Mouse (Mus musculus) telencephalon, adult 2 months (tissue): Measurements from ENCODE around the gene Slc4a8.

Experiments
- DNase-seq: peaks from one replicate; pipeline ENCODE4 v3.0.0-alpha.2; 2011; ENCODE audit warnings: low read depth, low spot score

Gene Slc4a8

DNA sequence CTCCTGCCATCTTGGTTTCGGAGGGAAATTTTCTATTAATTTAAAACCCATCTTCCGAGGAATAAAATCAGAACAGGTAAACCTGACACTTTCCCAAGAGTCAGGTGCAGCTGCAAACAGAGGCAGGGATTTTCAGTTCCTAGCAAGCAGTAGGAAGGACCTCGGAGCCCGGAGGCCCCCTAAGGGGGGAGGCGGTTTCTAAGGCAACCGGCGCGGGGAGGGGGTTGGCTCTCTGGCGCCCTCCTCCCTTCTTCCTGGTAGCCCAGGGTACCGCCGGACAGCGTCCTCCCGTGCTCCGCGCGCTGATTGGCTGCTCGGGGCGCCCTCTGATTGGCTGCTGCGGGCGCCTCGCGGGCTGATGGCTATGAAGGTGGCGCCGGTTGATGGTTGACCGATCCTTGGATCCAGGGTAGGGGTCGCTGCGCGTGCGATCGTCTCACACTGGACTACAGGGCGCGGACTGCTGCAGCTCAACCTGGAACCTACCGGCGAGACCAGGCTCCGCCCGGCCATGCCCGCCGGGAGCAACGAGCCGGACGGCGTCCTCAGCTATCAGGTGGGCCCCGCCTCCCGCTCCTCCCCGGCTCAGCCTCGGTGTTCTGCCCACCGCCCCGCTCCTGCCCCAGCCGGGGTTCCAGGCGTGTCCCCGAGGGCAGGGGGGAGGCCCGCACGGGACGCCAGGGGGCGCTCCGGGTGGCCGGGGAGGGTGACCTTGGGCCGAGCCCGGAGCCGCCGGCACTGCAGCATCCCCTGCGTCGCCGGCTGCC lies at the start of gene Slc4a8:
Slc4a8 (plus strand) TSS at position 329 of the 767 bp plus-strand sequence.
- peak; percentile 85 for DNase-seq

DNA sequence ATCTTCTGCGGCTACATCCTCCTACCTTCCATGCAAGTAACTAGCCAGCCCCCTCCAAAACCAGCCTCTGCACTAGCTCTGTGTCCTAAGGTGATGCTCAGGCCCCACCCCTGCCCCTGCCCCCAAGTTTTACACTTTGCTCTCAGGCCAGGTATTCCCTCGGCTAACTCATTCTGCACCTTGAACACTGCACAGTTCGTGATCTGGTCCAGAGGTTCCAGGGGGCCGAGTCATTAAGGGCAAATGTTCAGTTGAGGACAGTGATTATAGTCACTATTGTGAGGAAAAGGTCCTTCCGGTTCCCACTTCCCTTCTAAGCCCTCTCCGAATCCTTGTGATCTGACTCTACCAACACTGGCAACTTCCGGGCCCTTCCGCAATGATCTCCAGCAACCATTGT lies 47.1 kb upstream of the Slc4a8 start:
- no peak for DNase-seq

DNA sequence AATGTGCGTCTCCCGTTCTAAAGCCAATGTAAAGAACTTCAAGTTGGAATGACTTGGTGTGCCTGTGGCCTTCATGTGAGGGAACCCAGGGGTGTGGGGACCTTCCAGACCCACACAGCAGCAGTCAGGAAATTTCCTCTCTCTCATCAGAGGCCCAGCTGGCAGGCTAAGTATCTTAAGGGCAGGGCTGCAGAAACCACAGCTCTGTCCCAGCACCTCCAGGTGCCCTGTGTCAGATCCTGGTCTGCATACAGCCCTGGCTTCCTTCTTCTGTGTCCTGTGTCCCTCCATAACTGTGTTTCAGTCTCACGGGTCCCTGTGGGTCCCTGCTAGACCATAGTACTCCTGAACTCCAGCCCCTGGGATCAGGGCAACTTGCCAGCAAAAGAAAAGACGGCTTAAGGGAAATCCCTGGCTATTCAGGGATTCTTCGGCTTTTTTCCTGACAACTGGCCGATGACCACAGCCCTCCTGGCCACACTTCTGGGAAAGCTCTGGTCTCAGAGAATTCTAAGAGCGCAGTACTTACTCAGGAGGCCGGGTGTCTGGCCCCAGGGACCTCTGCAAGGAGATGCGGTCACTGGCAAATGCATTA lies 46.1 kb upstream of the Slc4a8 start:
- no peak for DNase-seq

DNA sequence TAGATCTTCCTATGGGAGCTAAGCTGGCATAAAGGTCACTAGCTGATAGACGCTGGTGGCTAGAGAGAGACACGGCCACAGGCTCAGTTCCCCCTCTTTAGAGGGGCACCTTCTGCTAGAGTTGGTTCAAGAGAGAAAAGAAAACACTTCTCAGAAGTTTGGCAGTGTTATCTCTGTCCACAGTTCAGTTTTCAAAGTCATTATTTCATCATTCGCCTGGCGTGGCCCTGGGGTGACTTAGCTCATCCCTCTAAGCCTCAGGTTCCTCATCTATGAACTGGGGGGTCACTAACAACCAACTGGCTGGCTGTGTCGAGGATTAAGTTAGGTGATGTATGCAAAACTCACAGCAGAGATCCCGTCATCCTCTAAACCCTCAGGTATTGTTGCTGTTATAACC lies 43.6 kb upstream of the Slc4a8 start:
- no peak for DNase-seq

DNA sequence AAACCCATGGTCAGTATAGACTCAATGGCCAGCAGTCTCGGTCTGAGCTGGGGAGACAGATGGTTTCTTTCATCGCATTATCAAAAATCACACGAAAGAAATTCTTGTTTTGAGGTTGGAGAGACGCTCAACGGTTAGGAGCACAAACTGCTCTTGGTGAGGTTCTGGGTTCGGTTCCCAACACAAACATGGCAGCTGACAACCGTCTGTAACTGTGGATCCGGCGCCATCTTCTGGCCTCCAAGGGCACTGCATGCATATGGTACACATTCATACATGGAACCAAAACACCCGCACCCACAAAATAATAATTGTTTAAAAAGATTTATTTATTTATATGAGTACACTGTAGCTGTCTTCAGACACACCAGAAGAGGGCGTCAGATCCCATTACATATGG lies 43.0 kb upstream of the Slc4a8 start:
- DNase-seq, result no peak

DNA sequence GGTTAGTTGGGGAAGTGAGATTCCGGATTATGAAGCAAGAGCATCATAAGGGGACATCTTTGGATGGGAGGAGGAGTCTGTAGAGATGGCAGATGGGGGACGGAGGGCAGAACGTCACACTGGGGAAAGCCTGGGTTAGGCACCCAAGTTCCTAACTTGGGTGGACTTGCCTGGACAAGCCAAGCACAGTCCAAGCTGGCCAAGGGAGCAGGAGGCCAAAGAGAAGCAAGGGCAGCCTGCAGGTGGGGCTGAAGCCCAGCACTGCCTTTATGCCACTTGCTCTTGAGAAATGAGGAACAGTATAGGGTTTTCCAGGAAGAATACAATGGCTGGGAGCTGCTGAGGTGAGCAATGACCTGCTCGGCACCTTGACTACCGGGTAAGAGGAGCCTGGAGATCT lies 42.3 kb upstream of the Slc4a8 start:
- DNase-seq, result no peak

DNA sequence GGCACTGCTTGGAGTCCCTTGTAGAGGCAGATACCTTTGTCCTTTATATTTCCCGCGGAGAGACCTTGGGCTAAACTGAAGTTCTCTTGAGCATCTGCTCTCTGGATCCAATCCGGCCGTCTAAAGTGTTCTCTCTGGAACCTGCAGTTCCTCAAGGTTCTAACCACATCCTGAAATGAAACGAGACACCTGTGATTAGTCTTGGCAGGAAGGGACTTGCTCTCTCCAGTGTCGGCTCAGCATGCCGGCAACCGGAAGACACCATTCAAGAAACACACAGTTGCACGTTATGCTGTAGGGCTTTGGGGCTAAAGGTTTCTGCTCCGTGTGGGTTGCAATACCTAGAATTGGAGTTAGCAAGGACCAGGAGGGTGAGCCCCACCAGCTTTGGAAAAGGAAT lies 41.5 kb upstream of the Slc4a8 start:
- no peak for DNase-seq

DNA sequence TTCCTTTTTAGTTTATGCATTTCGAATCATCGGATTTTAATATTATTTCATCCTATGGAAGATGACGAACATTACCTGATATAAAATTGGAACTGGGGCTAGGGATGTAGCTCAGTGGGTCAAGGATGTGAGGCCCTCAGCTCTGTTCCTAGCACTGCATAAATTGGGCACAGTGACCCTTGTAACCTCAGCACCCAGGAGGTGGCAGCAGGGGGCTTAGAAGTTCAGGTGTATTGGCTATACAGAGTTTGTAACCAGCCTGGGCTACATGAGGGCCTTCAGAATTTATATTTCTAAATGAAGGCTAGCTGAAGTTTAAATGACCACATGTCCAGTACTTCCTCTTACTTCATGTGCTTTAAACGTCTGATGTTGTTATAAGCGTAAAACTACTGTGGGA lies 40.1 kb upstream of the Slc4a8 start:
- DNase-seq, result no peak

DNA sequence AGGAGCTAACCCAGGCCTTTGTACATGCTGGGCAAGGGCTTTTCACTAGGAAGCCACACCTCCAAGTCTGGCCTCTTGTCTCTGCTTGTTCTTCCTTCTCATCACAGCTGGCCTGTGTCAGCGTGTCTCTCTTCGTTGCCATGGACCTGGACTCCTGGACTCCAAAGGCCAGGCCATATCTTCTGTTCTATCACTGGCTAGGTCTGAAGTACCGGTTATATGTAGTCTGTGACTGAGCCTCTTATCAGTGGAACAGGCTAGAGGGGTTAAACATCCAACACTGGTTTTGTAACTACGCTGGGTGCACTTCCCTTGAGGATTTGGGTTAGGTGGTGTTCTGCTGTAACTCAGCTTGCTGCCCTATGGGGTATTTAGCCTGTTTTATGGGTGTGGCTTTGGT lies 39.5 kb upstream of the Slc4a8 start:
- DNase-seq, result no peak

DNA sequence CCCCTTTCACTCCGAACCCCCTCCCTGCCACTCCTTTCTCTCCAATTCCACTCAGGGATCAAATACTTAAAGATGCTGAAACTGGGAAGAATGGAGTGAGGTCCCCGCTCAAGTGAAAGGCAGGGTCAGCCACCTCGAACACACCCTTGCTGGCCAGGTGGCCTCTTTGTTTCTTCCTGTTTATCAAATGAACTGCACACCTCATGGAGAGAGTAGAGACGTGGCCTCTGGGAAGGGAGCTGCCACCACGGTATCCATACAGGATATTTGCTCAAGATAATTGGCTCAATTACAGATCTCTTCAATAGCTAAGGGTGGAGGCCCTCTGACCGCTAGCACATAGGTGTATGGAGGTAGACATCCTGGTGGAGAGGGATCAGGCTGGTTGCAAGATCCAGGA lies 39.0 kb upstream of the Slc4a8 start:
- no peak for DNase-seq

DNA sequence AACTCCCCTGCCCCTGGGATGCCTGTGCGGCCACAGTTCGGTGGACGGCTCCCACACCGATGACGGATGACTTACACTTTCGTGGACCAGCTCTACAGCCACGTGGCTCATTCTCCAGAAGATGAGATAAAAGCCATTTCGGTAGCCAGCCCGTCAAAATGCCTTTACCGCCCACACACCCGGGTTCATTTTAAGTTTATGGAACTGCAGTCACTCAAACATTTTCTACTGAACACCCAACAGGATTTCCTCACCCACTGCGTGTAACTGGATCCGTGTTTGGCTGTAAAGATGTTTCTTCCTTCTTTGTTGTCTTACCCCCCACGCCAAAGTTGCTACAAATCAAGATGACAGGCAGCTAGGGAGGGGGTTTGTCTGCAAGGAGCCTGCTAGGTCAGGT lies 38.0 kb upstream of the Slc4a8 start:
- no peak for DNase-seq

DNA sequence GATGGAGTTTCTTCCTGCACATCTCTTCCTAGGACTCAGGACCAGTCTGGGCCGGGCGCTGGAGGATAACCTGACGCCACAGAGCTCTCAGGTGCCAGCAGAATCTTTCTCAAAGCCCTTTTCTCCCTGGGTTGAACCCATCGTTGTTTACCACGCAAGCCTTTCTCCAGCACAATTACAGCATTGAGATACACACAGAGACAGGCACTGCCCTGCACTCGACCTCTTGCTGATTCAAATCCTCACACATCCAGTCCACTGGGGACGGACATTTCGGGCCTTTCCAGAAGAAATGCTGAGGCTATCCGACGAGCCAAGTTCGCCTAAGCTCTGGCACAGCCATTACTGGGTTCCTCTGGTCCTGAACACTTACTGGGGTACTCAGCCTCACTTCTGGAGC lies 34.8 kb upstream of the Slc4a8 start:
- no peak for DNase-seq

DNA sequence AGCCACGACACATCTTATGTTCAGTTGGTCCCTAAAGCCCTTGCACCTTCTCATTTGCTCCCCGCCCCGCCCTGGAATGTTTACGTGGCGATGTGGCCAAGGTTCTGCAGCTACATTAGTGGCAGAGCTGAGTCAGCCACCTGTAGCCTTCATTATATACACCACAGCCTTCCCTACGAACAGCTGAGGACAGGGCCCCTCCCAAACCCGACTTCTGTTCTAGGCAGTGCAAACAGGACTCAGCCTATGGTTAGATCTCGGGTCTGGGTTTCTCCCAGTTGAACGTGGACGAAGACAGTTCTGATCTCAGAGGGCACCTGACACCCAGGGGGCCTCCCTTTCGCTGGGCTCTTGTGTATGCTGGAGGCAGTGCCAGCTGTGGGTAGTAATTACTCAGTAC lies 33.7 kb upstream of the Slc4a8 start:
- no peak for DNase-seq

DNA sequence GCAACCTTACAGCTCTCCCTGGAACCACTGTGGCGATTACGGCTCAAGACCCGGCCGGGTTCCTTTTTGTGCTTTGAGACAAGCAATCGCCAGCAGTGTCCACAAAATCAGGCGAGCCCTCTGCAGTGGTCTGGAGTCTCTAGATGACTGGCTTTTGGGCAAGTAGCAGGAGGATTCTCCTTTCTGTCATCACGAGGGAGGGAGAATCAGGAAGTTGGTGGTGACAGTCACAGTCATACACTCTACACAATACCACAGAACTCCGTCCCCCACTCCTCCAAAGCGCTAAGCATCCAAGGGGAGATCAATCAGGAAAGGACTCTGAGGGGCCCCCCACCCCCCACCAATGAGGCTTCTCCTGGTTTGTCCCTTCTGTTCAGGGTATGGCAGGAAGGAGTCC lies 33.0 kb upstream of the Slc4a8 start:
- no peak for DNase-seq

DNA sequence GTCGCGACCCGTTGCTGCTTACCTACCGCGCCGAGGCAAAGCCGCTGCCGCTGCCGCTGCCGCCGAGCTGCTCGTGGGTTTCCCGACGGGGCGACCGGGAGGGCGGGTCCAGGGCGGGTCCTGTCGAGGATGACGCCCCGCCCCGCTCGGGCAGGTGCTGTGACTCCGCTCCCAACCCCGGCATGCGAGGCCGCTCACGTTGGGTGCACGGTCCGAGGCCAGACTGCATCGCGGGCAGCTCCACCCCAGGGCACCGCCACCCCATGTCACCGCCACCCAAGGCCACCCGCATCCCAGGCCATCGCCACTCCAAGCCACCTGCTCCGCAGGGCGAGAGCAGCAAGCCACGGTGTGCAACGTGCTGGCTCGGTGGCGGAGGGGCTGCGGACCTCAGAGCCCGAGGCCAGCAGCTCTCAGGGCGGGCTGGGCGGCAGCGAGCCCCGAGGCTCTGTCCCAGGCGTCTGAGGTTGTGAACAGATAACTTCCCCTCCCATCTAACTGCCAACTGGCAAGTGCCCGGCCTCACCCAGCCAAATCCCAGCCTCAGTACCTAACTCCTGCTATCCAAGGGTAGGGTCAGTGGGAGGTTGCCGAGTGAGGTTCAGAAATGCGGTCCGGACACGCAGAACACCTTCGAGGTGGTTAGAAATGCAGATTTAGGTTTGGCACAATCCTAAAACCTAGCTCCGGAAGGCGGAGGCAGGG lies 32.1 kb upstream of the Slc4a8 start, which contains the start of gene Galnt6:
Galnt6 (minus strand) TSS at position 96 of the 705 bp plus-strand sequence.
- DNase-seq, result no peak

DNA sequence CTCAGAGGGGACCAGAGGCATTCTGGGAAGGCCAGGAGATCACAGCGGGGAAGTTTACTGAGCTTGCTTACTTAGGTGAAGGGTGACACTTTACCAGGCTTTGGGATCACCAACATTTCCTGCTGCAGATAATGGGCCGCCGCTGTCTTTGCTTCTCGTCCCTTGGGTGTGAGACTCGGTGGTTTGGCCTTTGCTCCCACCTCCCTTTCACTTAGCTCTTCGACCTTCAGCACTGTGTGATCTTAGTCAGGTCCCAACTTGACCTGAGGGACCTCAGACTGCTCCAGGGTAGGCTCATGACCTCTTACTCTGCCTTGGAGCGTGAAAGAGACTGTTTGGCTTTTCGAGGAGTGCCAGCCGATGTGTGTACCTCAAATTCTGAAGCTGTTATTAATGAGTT lies 30.5 kb upstream of the Slc4a8 start:
- no peak for DNase-seq

DNA sequence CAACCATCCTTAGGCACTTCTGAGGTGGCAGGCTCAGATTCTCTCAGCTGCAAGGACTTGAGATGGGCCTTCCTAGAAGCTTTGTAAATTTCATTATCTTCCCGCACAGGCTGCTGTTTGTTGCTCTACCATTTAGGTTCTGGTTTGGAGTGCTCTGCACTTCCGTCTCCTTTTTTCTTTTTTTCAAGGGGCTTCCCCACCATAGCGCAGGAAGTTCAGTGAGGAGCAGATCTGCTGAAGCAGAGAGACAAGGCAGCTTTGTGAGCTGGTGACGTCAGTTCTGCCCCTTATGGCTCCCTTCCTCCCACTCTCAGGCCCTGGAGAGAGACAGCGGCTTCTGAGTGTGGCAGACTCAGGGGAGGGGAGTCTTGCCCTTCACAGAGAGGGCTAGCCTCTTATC lies 29.0 kb upstream of the Slc4a8 start:
- DNase-seq, result peak; percentile 26

DNA sequence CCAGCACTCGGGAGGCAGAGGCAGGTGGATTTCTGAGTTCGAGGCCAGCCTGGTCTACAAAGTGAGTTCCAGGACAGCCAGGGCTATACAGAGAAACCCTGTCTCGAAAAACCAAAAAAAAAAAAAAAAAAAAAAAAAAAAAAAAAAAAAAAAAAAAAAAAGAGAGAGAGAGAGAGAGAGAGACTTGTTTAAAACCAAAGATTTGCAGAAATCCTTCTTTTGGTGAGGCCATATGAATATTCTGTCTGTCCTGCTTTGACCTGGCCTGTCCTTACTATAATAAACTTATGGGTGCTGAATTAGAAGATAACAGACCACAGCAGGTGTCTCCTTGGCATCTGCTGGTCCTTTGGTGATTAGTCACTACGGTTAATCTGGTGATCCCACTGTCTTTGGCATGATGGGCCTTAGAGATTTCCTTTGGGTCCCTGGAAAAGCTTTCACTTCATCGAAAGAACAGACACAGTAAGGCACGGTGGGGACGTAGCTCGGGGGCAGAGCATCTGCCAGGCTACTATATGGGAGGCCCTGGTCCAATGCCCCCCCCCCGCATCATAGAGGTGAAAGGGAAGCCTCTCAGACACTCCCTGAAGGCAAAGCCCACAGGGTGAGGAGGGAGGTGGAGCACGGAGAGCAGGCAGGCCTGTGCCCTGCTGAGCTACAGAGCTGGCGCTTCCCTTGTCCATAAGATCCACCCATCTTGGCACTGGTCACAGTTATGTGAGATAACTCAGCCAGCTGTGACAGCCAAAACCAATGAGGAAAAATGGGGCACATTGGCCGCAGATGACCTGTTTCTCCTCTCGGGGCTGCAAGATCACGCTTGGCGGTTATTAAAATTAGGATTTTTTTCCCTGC lies 26.2 kb upstream of the Slc4a8 start:
- no peak for DNase-seq

DNA sequence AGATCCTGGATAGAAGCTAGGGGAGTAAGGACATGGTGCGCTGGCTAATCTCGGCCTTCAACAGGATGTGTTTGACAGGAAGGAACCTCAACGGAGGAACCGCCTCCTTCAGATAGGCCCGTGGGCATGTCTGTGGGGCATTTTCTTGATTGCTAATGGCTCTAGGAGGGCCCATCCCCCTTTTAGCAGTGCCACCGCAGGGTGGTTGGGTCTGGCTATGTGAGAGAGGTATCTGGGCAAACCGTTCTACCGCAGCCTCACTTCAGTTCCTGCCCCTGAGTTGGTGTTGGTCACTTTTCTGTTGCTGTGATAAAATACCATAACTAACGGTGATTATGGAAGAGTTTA lies 25.6 kb upstream of the Slc4a8 start:
- DNase-seq, result no peak

DNA sequence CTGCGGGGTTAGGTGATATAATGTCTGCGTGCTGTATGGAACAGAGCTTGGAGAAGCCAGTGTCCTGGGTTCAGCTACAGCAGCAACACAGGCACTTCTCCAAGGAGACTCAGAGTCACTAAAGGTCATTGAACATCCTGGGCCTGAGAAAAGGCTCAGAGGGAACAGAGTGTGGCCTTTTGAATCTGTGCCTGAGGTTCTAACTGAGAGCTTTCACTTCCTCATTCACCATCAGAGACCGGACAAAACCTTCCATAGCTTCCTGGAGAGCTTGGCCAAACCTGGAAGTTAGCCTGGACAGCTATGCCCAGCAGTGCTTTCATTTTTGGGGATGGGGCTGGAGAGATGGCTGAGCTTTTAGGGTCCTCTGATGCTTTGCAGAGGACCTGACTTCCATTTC lies 23.9 kb upstream of the Slc4a8 start:
- DNase-seq, result no peak

DNA sequence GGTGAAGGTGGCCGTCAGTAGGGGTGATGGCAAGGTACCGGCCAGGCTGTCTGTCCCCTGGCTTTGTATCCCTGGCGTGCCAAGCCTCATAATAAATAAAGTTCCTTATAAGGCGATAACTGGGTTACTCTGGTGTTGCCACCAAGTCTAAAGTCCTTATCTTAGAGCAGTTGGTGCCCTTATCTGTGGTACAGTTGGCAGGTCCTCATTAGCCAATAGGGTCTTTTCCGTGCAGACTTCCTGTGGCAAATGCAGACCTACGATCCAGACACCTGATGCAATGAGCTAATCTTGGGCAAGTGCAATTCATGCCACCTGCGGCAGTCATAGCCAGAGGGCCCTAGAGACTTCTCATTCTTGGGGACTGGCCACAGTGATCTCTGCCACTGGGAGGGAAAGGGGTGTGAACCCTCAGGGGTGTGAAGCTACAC lies 23.2 kb upstream of the Slc4a8 start:
- DNase-seq, result no peak

DNA sequence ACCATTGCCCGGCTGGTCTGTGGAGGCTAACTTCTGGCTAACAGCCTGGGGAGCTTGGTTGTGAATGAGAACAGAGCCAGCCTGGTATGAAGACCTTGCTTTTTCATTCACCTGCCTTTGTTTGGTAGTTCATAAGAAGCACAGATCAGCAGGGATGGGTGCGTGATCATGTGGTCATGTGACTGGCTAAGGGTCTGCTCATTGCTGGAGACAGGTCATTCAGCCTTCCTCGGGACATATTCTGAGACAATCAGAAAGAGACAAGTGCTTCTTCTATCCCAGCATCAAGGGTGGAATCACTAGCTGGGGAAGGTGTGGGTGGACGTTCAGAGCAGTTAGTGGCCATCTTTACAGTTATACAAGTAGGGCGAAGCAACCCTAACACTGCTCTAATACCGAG lies 22.1 kb upstream of the Slc4a8 start:
- no peak for DNase-seq
